Mouse (Mus musculus) gastrocnemius, postnatal 36 days (tissue): ENCODE data around the gene Tcf19. TPM values are rescaled to one million over a fixed set of nuclear protein-coding genes. Genes with fewer than 3 reads are reported as not detected.

Experiments used
- DNase-seq, 2 experiments: peaks; one replicate each; pipeline ENCODE4 v3.0.0; 2022
- intact Hi-C: fragments of 180-260 bp; cut with DNase I; formaldehyde crosslinking; loops from one replicate; pipeline ENCODE4 v1.15.1; 2025
- long read RNA-seq, 2 experiments: library from polyadenylated mRNA; stranded (forward); transcript quantifications; one replicate each; pipeline ENCODE4 v2.0.0; 2021
- total RNA-seq, 2 experiments: library from RNA; stranded (reverse); gene quantifications; 2 replicates each; pipeline ENCODE4 v1.2.3; 2021

Tcf19 gene
- total RNA-seq = 1 to 10 TPM; 1.5 to 2.0 TPM
- long read RNA-seq, experiment 1, partial matches to known transcripts = 1 of 2 reads
- long read RNA-seq, experiment 1, other reads (novel, unspliced or antisense) = 0 of 2 reads
- long read RNA-seq, experiment 2, partial matches to known transcripts = 0 of 4 reads
- long read RNA-seq, experiment 2, other reads (novel, unspliced or antisense) = 4 of 4 reads

DNA sequence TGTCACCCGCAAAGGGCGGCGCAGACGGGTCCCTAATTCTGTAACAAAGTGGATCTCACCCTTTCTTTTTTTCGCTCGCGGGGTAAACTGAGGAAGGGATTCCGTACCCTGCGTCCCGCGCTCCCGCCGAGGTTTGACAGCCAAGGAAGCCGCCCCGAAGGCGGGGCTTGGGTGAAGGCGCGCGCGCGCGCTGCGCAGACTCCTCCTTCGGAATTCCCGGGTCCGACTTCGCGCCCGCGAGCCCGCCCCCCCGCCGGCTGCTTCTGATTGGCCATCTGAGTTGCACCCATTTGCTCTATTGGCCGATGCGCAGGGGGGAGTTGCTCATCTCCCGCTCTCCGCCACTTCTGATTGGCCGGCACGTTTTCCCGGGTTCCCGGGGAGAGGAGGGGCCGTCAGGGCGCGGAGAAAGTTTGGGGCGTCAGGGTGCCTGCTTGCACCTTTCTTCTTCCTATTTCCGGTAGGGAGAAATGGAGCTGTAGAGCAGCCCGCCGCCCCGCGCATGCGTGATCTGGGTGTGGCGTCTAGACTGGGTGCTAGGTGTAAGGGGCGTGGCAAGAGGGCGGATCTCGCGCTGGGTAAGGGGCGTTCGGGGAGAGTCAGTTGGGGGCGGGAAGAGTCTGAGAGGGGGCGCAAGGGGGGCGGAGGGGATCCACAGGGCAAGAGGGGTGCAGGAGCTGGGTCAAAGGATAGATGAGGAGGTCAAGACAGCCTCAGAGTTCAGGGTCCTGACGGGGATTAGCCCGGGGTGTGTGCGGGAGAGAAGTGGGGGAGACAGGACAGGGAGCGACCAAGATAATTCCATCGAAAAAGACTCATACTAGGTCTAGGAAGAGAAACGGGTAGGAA is at the start of gene Tcf19, which contains the start of gene Cchcr1:
Gene Tcf19 (minus strand): TSS at position 173 of the 849 bp plus-strand sequence.
Gene Cchcr1 (plus strand): TSS at position 449 of the 849 bp plus-strand sequence.
- intact Hi-C loops = no loop called here
- DNase-seq = peak; percentile 88 to 97

DNA sequence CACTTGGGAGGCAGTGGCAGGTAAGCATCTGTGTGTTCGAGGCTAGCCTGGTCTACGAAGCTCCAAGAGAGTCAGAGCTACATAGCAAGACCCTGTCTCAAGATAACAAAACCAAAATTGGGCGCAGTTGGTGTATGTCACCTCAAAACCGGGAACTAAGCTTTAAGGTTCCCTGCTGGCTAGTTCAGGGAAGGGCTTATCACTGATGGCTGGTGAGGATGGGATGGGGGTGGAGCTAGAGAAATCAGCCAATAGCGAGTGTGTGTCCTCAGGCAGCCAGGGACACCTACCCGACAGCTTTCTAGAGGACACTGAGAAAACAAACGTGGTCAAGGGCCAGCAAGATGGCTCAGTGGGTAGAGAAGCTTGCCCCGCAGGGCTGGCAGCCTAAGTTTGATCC is 41.6 kb upstream of the Tcf19 start:
- intact Hi-C loops = no loop called here
- DNase-seq = no peak

DNA sequence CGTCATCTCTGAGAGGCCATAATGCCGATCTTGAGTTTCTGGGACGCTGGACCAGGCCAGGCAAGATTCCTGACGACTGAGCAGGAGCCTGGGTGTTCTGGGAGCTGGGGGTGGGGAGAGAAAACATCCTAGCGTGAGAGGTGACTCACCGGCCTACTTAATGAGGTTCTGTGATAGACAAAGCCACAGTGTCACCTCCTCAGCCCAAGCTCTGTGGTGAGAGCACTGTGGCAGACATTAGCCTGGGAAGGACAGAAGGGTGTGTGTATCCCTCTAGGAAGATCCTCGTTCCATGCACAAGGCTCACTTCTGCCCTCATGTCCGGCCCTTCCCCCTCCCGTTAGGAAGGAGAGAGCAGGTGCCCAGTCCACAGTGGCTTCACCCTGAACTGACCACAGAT is 40.7 kb upstream of the Tcf19 start:
- intact Hi-C loops = no loop called here
- DNase-seq = no peak

DNA sequence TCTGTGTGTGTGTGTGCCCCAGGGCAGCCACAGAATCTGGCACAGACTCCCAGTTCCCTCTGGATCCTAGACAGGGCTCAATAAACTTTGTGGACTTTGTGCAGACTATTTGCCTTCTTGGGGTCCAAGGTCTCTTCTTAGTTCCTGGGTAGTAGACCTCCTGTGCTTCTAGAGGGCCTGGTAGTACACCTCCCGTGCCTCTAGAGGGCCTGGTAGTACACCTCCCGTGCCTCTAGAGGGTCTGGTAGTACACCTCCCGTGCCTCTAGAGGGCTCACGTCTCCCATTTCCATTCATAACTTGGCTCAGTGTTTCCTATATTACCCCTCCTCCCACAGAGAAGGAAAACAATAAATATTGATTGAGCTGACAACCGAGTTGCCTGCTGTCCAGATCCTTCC is 40.2 kb upstream of the Tcf19 start:
- intact Hi-C loops = no loop called here

DNA sequence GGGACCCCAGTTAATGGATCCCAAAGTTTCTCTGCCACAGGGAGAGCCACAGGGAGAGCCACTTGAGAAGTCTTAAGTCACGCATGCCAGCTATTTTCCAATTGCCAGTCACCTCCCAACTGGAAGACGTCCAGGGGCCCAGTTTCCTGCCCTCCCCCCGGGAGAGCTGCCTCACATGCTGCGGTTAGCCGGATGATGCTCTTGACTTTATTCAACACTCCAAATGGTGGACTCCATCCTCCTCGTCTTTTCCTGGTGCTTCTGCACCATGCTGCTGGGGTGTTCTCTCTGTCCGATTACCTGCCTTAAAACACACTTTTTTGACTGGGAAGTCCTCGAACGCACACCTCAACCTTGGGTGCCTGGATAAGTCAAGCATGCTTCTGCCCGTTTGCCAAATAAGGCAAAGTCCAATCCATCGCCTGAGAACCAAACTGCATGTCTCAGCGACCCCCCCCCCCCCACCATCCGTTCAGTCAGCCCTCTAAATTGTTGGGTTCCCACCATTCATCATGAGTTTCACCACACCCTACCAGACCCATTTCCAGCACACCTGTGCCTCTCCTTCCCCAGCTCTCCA is 39.7 kb upstream of the Tcf19 start:
- intact Hi-C loops = no loop called here
- no peak for DNase-seq

More for the DNA sequence above, 40.2 kb upstream of the Tcf19 start:
- no peak for DNase-seq

DNA sequence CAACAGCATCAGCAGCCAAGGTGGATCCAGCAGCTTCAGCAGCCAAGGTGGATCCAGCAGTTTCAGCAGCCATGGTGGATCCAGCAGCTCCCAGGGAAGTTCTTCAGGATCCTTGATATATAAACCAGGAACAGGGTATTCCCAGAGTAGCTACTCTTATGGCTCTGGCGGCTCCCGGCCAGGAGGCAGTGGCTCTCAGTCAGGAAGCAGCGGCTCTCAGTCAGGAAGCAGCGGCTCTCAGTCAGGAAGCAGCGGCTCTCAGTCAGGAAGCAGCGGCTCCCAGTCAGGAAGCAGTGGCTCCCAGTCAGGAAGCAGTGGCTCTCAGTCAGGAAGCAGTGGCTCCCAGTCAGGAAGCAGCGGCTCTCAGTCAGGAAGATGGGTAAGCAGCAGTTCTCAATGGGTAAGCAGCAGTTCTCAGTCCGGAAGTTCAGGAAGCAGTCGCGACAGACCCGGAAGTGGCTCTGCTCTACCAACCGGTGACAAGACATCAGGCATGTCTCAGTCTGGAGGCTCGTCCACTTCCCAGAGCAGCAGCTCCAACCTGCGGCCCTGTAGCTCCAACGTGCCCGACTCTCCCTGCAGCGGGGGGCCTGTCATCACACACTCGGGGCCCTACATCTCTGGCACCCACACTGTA is 38.3 kb upstream of the Tcf19 start:
- intact Hi-C loops = no loop called here
- no peak for DNase-seq

DNA sequence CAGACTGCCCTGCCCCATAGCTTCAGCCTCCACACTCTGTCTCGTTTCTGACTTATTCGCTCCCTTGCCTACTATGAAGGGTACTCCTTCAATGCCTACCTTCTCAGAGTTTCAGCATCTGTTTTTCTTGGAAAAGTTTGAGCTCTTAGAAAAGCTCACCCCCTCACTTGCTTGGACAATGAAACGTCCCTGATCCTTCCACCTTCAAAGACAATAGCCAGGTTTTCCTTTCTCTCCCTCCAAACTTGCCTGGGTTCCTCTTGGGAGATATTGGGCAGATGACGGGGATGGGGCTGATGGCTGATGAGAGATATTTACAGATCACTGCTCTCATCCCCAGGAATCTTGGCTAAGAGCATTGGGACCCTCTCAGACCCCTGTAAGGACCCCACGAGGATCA is 37.7 kb upstream of the Tcf19 start:
- intact Hi-C loops = no loop called here
- DNase-seq = no peak

DNA sequence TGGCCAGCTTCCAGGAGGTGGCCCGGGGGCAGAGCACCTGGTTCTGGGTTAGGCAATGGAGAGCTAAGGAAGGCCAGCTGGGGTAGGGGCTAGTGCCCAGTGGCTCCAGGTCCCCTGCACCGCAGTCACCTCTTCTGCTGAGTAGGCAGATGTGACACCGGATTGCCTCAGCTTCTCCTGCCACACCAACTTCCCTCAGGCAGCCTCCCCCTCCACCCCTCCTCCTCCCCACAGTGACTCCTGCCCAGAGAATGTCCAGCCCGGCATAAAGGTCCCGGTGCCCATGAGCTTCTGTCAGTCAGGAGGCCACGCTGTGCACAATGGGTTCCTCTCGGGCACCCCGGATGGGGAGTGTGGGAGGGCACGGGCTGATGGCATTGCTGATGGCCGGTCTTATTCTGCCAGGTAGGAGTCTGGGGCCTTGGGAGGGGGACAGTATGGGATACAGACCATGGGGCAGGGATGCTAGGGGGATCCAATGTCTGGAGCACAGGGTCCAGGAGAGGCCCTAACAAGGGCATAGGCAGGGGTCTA is 35.3 kb upstream of the Tcf19 start, which contains the start of gene Cdsn:
Gene Cdsn (plus strand): TSS at position 248 of the 534 bp plus-strand sequence.
- intact Hi-C loops = no loop called here
- DNase-seq = no peak

DNA sequence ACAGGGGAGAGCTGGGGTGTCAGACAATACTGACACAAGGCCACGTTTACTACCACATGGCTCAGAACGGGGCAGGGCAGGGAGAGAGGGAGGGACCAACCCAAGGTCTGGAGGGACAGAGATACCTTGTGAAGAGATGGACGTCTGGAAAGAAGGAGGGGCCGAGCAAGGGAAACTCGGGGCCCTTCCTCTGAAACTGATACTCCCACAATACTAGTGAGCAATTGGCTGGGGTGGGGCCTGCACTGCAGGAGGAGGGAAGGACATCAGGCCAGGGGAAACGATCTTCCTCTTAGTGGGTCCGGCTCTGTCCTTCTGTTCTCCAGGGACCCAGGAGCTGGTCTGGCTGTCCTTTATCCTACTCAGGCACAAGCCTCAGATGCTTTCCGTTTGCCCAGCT is 34.2 kb upstream of the Tcf19 start:
- intact Hi-C loops = no loop called here
- no peak for DNase-seq

DNA sequence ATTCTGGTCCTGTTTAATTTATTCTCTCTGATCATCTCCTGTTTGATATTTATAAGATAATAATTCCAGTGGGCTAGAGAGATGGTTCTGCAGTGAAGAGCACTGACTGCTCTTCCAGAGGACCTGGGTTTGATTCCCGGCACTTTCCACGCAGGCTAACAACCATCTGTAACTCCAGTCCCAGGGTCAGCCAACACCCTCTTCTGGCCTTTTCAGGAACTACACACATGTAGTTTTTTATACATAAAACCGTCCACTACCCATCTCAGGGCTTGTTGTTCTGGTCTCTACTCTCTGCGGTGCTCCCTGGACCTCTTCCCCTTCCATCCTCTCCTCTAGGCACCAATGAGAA is 33.5 kb upstream of the Tcf19 start:
- intact Hi-C loops = no loop called here
- no peak for DNase-seq

DNA sequence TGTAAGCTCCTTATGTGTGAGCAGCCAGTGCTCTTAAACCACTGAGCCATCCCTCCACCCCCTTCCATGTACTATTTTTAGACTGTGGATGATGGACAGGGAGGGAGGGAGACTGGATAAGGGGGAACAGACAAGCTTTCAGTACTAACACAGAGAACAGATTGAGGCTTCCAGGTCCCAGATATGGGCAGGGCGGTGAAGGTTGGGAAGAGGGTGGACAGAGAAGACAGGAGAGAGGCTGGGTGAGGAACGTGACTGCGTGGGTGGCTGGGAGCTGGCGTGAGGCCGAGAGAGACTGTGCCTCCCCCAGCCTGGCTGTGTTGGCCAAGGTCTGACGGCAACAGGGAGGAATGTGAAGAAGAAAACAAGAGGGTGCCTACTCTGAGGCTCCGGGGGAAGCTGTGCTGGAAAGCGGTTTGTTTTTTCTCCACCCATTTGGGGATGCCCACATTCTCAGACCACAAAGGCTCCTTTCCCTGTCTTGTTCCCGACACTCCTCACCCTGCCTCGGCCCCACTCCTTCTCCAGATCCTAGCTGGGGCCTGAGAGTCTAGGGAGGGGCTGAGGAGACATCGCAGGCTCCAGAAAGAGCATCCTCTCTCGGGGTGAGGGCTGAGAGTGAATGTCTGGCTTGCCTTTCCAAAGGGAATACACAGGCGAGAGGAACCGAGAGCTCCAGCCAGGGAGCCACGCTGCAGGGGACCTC is 33.0 kb upstream of the Tcf19 start:
- DNase-seq = peak; percentile 63 to 66
- intact Hi-C loops = no loop called here

DNA sequence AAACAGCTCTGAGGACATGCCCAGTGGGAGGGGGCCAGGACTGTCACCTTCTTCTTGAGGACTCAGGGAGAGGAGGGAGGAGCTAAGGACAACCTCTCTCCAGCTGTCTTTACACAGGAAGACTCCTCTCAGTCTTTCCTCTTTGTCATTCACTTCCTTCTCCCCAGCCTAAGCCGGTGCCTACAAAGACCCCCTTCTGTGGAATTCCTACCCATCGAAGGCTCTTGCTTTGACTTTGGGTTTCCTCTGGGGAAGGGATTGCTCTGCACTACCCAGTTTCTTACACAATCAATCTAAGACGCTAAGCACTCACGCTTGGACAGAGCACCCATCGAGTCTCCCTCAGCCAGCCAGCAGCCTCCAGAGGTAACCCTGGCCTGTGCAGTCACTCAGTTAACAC is 32.0 kb upstream of the Tcf19 start:
- DNase-seq = no peak
- intact Hi-C loops = no loop called here

DNA sequence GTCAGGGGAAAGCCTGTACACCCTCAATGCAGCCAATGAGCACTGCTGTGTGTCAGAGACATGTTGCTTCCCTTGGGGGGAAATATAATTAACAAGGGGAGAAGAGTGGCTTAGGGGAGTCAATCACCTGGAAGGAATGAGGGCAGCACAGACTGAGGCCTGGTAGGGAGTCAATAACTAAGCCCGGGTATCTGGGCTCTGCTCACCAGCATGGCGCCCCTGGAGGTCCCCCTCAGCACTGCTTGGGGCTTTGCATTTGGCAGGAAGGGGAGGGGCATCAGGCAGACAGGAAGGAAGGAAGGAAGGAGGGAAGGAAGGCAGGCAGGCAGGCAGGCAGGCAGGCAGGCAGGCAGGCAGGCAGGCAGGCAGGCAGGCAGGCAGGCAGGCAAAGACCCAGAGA is 30.8 kb upstream of the Tcf19 start:
- intact Hi-C loops = no loop called here
- no peak for DNase-seq

DNA sequence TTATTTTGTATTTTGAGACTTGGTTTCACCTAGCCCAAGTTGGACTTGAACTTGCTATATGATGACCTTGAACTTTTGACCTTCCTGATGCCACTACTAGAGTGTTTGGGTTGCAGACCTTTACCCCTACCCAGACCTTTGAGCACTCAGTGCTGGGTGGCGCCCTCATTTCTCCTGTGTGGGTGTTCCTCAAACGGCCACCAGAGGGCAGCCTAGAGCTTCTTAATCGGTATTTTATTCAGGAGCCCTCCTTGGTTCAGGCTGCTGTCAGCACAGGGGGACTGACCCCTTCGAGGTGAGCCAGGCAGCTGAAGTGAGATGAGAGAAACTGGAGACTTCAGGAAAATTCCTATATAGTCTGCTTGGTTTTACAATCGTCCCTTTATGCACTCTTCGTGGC is 28.1 kb upstream of the Tcf19 start:
- intact Hi-C loops = no loop called here
- peak in 1 of 2 experiments; percentile 46 for DNase-seq

DNA sequence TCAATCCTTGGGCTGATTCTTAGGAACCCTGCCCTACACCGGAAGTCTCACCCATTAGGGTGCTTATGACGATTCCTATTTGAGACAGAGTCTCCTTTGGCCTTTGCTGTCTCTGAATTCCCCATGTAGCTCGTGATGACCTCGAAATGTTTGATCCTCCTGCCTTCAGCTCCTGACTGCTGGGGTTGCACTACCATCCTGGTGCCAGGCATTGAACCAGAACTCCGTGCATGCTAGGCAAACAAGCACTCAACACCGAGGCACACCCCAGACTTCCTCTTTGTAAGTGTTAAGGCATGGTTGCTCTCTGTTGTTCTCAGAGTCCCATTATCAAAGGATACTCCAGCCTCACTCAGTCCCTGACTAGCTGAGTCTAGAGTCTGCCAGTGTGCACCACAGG is 27.4 kb upstream of the Tcf19 start:
- intact Hi-C loops = no loop called here
- DNase-seq = no peak

DNA sequence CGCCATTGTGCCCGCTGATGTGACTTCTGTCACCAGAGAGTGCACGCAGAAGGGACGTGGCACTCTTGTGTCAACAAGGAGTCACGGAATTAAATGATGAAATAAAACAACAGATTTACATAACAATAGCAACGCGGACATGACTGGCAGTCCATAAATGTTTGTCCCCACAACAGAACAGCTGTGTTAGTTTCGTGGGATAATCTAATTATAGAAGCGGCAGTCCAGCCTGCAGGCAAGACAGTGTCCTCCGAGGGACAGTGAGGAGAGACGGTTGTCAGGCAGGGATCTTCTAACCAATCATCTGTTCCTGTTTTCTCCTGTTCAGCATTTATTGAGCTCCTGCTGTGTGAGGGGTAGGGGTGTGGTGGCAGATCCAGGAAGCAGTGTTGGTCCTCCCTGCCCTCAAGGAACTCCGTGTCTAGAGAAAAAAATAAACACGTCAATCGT is 26.8 kb upstream of the Tcf19 start:
- intact Hi-C loops = no loop called here

DNA sequence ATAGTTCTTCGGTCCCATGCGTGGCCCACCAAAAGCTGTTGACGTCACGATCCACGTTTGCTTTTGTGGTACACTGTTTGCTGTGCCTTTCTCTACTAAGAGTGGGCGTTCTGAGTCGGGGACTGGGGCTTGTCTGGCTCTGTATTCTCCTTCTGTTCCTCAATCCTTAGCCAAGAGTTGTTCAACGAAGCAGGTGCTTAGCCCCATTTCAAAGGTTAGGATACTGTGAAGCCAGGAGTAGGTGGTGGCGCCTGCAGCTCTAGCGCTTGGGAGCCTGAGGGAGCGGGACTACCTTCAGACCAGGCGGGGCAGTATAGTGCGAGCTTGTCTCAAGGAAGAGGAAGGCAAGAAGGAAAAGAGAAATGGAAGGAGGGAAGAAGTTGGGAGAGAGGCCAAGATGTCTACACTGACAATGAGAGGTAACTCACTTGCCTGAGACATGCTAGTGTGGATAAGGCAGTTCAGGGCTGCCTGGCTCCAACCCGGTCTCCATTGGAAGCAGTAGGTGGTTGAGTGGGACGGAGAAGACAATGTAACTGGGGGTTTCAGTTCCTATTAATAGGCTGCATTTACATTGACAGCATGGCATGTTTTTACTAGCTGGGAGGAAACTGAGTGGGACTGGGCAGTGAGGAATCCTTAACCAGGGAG is 26.3 kb upstream of the Tcf19 start:
- intact Hi-C loops = no loop called here
- DNase-seq = no peak

More for the DNA sequence above, 26.8 kb upstream of the Tcf19 start:
- DNase-seq = no peak

DNA sequence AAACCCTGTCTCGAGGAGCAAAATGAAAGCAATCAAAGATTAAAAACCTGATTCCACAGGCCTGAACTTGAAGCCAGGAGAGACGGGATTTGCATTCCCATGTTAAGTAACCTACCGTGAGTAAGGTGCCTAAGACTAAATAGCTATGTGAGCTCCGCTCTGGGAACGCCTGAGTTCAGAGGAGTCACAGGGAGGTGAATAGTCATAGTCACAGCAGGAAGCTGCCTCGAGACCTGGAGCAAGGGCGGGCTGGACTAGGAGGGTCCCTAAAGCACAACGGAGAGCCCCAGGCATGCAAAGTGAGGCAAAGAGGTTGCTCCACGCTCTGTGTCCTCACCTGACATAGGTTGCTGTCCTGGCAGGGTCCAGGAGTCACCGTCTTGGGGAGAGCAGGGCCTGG is 22.9 kb upstream of the Tcf19 start:
- intact Hi-C loops = no loop called here

DNA sequence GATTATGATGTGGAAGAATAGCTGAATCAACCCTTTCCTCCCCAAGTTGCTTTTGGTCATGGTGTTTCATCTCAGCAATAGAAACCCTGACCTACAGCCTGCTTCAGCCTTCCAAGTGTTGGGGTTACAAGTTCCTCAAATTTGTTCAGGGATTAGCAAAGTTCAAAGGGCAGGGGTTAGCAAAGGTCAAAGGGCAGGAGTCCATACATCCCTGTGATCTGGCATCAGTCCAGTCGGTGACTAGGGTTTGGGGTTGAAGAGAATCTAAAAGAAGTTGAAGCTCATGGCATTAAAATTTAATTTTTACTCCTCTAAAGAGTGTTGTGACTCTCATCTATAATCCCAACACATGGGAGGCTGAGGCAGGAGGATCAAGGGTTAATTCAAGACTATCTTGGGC is 21.9 kb upstream of the Tcf19 start:
- DNase-seq = no peak
- intact Hi-C loops = no loop called here

More for the DNA sequence above, 22.9 kb upstream of the Tcf19 start:
- no peak for DNase-seq

DNA sequence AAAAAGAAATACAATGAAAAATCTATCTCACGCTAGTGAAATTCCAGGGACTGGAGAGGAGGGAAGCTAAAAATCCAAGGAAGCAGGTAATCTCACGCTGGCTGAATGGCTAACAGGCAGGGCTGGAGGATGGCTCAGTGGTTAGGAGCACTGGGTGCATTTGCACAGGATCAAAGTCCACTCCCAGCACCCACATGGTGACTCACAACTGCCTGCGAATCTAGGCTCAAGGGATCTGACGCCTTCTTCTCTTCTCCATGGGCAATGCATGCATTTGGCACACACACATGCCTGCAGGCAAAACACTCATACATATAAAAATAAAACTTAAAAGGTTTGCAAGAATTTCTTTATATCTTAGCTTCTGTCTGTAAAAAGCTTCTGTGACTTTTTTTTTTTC is 20.8 kb upstream of the Tcf19 start:
- intact Hi-C loops = no loop called here
- DNase-seq = no peak
